Mouse (Mus musculus): ENCODE measurements around the gene Asic3.

Gene Asic3

DNA sequence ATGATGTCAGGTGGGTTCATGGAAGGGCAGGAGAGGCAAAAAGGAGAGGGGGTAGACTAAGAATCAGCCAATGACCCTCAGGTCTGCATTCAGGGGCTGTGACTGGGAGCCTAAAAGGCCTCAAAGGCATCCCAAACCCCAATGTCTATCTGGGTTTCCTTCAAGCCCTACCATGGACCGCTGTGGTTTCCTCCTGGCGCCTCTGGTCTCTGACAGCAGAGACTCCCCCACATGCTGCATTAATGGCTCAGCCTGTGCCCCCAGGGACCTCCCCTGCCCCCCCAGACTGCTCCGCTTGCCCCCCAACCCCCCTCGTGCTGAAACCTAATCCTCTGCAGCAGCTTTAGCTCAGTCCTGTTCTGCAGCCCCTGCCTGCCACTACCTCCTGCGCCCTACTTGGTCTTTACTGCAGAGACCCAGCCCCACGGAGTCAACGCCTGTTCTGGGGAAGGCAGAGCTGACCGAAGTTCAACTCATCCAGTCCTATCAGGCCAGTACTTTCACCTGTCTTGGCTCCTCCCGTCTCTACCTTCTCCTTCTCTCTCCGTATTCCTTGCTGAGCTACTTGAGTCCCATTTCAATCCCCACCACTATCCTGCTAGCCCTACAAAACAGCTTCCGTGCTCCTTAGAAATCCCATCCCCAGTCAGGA, at the start of gene Asic3:
TSS of gene Asic3 (plus strand) at position 351 of the 652 bp plus-strand sequence.
- DNase-seq (ENCODE audit: low spot score in 2 of 2) = no peak

DNA sequence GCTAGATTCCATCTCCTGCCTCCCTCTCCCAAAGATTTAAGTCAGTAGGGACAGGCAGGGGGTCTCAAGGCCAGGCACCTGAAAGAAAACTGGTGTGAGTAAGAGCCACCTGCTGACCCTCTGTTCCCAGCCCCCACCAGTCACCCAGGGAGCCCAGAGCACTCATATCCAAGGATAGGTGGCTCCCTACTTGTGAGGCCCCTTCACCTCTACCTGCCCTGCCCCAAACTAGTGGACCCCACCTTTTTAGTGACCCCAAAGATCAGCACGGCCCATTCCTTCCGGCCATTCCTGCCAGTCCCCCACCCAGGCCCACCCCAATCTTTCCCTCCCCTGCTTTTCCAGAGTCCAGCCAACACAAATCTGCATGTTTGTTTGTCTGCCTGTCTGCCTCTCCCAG, 49.7 kb upstream of the Asic3 start:
- DNase-seq (ENCODE audit: low spot score in 2 of 2) = no peak

DNA sequence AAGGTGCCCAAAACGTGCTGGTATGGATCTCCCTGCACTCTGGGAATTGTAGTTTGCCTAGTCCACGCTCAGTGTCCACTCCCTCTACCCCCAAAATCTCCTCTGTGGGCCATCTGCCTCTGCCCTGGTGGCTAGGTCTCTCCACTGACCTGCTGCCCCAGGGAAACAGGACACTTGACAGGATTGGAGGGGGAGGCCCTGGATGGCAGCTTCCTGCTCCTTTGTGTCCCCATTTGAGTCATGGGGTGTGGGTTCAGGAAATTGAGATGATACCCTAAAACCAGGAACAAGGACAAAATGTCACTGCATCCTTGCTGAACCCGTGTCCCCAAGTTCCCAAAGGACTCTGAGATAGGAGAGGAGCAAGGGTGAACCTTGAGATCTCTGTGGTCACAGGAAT, 49.1 kb upstream of the Asic3 start:
- DNase-seq (ENCODE audit: low spot score in 2 of 2) = no peak

DNA sequence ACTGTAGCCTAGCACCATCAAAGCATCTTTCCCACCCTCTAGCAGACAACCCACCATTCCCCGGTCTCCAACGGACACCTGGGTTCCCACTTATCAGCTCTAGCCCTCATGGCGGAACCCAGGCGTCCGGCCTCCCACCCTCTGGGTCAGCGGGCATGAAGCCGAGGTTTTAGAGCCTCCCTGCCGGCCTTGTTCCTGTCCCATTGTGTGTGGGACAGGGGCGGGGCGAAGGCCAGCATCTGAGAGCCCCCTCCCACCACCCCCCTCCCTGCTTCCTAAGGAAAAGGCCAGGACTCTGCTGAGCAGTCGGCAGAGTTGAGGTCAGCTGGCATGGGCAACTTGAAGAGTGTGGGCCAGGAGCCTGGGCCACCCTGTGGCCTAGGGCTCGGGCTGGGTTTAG, 48.7 kb upstream of the Asic3 start, which contains the start of gene Nos3:
TSS of gene Nos3 (plus strand) at position 303 of the 400 bp plus-strand sequence.
- no peak for DNase-seq (ENCODE audit: low spot score in 2 of 2)

DNA sequence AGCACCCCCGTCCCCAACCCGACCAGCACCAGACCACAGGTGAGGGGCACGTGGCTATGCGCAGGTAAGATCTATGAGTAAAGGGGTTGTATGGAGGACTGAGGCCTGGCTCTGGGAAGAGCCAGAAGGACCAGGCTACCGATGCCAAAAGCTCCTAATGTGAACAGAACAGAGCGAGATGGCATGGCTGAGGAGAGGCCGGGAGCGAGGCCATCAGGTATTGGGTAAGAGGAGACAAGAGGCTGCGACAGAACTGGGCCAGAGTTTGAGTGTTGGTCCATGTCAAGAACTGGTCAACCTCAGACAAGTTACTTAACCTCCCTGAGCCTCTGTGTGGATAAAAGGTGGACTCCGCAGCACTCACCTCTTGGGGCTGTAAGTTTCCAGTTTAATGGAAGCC, 48.2 kb upstream of the Asic3 start:
- DNase-seq (ENCODE audit: low spot score in 2 of 2) = no peak

DNA sequence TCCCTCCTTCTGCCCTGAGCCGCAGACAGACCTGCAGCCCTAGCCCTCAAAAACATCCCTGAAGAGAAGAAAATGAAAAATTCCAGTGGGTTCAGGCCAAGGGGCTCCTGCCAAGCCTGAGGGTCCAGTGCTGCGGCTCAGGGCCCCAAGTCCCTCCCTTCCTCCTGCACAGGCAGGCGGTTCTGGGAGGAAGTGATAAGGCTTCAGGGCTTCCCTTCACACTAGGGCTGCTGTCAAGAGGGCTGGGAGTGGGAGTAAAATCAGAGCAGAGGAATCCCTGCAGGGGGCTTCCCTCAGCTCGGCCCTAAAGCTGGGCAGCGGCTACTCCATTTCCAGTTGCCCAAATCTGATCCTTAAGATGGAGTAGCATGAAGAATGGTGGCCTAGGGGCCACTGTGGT, 47.7 kb upstream of the Asic3 start:
- DNase-seq (ENCODE audit: low spot score in 2 of 2) = no peak

DNA sequence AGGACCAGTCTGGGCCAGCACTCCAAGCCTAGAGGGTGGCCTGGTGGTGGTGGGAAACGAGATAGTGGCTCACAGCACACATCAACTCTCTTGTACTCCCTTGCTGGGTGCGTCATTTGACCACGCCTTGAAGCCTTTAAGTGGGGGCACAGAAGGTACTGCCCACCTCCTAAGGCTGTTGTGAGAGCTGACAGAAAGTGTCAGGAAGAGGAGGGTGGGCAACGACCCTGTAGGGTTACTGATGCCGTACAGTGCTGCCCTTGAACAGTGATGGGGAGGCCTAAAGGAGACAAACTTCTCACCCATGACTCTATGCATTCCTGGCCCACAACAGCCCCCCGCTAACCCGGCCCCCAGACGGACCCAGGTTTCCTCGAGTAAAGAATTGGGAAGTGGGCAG, 46.8 kb upstream of the Asic3 start:
- no peak for DNase-seq (ENCODE audit: low spot score in 2 of 2)

DNA sequence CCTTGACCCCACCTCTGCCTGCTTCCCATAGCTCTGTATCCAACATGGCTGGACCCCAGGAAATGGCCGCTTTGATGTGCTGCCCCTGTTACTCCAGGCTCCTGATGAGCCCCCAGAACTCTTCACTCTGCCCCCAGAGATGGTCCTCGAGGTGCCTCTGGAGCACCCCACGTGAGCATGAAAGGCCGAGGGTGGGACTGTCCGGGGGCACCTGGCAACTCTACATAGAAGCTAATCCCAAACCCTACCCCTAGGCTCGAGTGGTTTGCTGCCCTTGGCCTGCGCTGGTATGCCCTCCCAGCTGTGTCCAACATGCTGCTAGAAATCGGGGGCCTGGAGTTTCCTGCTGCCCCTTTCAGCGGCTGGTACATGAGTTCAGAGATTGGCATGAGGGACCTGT, 43.4 kb upstream of the Asic3 start:
- no peak for DNase-seq (ENCODE audit: low spot score in 2 of 2)

DNA sequence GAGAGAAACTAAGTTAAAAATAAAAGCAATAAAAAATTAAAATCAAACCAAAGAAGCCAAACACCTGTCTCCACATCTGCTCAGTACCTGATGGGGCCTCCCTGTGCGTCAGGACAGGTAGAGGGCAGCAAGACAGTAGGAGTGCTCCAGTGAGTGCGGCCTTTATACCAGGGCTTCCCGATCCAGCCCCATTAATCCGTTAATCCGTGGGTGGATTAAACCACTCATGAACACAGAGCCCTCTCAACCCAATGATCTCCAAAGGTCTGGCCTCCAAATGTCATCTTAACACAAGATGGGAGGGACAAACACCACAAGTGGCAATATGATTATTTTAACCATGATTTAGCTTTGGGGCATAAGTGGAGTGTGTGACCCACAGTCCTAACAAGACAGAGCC, 39.4 kb upstream of the Asic3 start:
- DNase-seq (ENCODE audit: low spot score in 2 of 2) = no peak

DNA sequence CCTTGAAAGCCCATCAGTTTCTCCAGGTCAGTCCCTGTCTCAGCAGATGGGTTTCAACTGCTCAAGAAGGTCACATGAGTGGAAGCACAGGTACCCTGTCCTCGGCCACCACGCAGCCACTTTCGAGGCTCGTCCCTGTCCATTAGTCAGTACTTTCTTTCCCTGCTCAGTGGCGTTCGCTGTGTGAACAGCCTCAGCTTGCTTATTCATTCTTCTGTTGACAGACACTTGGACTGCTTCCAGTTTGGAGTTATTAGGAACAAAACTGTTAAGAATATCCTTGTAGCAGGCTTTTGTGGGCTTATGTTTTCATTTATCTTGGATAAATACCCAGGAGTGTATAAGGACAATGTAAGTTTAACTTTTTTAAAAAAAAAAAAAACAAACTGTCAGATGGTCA, 39.0 kb upstream of the Asic3 start:
- DNase-seq (ENCODE audit: low spot score in 2 of 2) = no peak

DNA sequence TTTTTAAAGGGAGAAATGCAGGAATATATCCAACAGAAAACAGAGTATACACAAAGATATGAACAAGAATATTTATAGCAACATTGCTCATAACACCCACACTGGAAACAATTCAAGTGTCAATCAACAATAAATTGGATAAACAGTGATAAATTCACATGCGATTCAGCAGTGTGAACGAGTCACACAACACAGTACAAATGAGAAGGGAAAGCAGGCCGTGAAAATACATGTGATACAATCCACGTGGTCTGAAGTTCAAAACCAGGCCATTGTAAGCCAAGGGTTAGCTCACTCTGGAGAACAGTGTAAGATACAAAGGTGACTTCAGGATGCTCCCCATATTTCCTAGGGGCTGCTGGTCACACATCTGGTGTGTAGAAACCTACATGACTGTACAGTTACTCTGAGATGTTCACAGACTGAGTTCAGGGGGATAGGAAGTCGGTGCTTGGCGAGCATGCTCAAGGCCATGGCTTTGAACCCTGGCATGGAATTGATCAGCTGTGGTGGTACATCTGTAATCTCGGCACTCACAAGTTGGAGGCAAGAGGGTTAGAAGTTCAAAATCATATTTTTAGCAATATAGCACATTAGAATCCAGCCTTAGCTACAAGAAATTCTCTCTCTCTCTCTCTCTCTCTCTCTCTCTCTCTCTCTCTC, 38.4 kb upstream of the Asic3 start:
- no peak for DNase-seq (ENCODE audit: low spot score in 2 of 2)

DNA sequence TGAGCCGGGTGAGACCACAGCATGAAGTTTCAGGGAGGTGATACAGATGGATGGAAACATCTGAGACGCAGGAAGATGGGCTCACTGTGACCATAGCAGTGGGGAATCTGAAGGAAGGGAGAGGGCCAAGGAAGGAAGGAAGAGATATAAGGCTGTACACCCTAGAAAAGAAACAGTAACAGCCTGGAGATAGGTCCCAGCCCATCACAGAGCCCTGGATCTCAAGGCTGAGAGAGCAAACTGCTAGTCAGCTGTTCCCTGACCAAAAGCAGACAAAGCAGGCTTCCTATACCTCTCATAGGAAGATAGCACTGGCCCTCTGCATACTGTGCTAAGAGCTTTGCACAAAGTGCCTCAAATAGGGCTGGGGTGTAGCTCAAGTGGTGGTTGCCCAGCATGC, 34.5 kb upstream of the Asic3 start:
- no peak for DNase-seq (ENCODE audit: low spot score in 2 of 2)

DNA sequence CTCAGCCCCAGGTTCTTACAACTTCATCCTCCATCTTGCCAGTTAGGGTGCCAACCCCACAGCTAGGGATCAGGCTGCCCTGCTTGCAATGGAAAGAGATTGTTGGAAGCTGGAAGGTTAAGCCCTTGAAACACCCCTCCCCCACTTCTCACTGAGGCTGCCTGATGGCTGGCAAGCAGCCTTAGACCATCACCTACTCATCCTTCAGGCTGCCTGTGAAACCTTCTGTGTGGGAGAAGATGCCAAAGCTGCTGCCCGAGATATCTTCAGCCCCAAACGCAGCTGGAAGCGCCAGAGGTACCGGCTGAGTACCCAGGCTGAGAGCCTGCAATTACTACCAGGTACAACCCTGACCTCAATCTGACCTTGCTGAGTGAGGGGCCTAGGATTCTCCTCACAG, 33.7 kb upstream of the Asic3 start:
- DNase-seq (ENCODE audit: low spot score in 2 of 2) = no peak

DNA sequence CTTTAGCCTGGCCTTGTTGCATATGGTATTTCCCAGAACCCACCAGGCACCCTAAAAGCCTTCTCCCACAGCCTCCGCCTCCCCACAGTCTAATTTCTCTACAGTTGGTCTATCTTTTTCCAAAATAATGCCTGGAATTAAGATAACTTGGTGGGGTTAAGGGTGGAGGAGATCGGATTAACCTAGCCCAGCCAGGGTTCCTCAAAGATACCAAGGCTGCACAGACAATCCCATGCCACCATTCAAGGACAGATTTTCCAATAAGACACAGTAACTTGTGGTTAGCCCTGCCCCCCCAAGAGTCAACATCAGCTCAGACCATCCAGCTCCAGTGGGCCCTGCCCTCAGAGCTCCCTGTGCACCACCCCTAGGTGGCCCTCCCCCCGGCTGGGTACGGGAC, 32.7 kb upstream of the Asic3 start:
- no peak for DNase-seq (ENCODE audit: low spot score in 2 of 2)

DNA sequence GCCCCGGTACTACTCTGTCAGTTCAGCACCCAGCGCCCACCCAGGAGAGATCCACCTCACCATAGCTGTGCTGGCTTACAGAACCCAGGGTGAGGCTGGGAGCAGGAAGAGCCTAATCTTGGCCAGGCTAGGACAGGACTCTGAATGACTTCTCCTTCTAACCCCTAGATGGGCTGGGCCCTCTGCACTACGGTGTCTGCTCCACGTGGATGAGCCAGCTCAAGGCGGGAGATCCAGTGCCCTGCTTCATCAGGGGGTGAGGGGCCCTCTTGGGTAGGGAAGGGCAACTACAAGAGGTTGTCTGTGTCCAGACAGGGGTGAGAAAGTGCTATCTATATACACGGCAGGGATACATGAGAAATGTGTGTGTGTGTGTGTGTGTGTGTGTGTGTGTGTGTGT, 31.7 kb upstream of the Asic3 start:
- DNase-seq (ENCODE audit: low spot score in 2 of 2) = no peak

DNA sequence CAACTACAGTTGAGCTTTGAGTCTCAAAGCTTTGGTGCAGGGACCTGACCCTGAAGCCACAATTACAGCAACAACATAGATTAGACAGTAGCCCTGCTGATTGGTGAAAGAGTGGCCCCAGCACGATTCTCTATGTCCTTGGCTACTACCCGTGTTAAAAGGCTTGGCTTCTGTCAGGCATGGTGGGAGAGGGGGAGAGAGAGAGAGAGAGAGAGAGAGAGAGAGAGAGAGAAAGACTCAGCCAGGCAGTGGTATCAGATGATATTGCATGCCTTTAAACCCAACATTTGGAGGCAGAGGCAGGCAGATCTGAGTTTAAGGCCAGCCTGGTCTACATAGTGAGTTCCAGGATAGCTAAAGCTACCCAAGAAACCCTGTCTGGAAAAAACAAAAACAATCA, 31.2 kb upstream of the Asic3 start:
- no peak for DNase-seq (ENCODE audit: low spot score in 2 of 2)

DNA sequence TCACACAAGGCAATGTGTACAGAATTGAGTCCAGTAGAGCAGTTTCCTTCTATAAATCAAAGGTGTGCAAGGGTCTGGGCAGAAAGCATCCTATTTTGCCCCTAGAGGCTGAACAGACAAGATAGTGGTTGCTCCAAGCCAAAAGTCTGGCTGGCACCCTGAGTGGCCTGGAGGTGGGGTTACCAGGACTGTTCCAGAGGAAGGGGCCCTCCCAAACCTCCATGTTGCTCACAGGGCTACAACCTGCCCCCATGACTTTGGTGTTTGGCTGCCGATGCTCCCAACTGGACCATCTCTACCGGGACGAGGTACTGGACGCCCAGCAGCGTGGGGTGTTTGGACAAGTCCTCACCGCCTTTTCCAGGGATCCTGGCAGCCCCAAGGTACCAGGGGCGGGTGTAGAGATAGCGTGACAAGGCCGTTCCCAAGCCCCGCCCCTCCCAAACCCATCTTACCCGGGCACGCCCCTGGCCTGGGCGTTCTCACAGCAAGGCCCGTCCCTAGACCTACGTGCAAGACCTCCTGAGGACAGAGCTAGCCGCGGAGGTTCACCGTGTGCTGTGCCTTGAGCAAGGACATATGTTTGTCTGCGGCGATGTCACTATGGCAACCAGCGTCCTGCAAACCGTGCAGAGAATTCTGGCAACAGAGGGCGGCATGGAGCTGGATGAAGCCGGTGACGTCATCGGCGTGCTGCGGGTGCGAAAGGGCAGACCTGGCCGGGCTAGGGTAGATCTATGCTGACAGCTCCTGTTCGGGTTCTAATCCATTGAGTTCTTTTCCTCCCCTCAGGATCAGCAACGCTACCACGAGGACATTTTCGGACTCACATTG, 29.9 kb upstream of the Asic3 start:
- peak; percentile 90 to 92 for DNase-seq (ENCODE audit: low spot score in 2 of 2)

DNA sequence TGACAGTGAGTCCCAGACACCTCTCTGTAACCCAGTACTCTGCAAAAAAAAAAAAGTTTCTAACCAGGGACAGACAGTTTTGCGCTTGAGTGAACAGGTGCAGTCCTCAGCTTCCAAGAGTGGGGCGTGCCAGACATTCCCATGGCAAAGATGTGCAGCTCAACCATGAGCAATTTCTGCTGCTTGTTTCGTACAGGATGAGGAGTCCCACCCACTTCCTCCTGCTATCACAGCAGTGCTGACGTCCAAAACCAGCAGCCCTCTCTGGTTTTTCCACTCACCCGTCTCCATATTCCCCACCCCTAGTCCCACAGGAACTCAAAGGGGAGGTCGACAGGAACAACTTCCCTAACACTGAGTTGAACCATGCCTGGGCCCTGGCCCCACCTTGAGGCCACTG, 28.8 kb upstream of the Asic3 start:
- no peak for DNase-seq (ENCODE audit: low spot score in 2 of 2)

DNA sequence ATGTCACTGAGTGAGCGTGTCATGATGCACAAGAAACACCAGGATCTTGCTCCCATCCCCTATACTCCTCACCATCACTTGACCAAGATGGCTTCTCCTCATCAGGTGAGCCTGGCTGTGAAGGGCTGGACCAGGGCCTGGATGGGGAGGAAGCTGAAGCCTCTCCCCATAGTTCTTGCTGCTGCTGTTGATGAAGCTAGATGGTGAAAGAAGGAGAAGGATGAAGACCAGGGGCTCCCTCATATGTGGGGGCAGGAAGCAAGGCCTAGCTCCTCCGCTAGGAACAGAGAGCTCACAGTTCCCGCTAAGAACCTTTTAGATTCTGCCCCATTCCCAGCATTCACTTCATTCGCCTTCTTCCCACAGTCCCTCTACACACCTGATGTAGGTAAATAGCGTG, 27.8 kb upstream of the Asic3 start:
- DNase-seq (ENCODE audit: low spot score in 2 of 2) = no peak

DNA sequence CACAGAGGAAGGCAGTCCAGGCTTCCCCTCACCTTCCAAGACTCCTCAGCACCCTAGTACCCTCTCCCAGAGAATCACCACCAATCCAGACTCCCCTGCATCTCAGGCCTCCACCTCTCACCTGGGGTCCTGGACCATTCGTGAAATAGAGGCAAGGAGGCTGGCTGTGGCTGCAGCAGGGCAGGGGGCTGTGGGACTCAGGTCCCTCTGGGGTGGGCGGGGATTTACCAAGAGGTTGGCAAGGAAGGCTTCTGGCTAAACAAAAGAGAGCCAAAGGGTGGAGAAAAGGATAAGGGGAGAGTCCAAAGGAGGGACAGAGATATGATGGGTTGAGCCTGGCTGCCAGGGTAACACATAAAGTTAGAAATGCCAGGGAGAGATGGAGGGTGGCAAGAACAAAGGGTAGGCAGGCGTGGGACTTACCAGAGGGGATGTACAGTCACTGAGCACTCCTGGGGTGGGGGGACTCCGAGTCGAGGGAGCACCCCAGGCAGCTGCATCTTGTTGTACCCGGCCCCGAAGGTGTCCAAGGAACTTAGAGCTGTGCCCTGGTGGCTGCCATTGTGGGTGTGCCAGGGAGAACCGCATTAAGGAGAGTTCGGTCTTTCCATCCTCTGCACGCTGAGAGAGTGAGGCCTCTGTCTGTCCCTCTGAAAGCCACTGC, 27.2 kb upstream of the Asic3 start:
- DNase-seq (ENCODE audit: low spot score in 2 of 2) = no peak

DNA sequence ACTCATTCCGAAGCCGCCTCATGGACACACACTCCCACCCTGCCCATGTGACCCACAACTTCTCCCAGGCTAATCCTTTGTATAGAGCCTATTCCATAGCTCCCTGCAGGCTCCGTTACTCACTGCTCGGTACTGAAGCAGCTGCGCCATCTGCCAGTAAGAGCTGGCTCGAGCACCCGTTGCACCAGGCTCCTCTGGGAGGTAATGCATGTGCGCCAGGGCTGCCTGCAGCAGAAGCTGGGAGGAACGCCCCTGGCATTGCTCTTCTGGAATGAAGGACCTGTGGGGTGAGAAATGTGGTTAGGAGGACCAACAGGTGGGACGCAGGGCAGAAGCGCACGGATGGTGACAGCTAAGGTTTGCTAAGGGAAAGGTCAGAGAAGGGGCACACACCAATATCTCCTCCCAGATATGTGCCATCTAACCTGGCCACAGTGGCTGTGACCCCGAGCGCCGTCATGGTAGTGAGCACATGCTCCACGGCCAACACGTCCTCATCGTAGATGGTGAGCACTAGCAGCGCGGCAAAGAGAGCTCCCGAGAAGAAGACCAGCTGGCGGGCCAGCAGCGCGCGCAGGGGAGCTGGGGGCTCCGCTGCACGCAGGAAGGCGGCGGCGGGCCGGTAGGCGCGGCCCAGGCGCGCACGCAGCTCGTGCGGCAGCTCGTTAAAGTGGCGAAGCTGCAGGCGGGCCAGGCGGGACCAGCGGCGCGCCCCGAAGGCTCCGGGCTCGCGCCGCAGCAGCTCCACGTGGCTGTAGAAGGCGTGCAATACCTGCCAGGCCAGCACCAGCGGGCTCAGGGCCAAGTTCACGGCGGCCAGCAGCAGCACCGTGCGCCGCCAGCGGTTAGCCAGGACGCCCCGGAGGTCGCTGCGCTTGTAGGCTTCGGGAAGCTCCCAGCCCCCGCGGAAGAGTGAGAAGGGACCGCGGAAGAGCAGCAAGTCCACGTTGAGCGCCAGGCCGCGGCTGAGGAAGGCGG, 25.6 kb upstream of the Asic3 start:
- peak in 1 of 2 experiments; percentile 47 for DNase-seq (ENCODE audit: low spot score in 2 of 2)

All from frontal cortex, postnatal 25 days (tissue).